ENCODE assay signal across 8 mouse cellular contexts in genomic region chr15:86032811-86033190, GRCm38 (mm10). TPM values are rescaled to one million over a fixed set of nuclear protein-coding genes. Genes with fewer than 3 reads are reported as not detected.
DNase-seq lines count a peak whose midpoint lies in the region; ATAC-seq and TF ChIP-seq lines count a peak whose summit lies in the region.

No protein-coding gene starts in this region.

- no peak overlapping the region for H3K27ac ChIP-seq in left cerebral cortex, adult 2 months
- no peak overlapping the region for H3K27ac ChIP-seq in embryonic facial prominence, embryonic 11.5 days (replicated peaks; ENCODE audit: low read depth, low read length)
- H3K27ac ChIP-seq in hindbrain, postnatal 0 days, result peak overlapping the region; percentile 60; the same call in 1 of the 2 replicates
- H3K27ac ChIP-seq in liver, postnatal 0 days (ENCODE audit: low read depth), result no peak overlapping the region
- H3K27ac ChIP-seq in neural tube, embryonic 13.5 days (replicated peaks), result 0 out of 2 replicates have a peak overlapping the region, but pooled peaks have one; percentile 42

- H3K4me3 ChIP-seq in left cerebral cortex, adult 2 months, result 0 out of 2 replicates have a peak overlapping the region, but pooled peaks have one; percentile 9
- H3K4me3 ChIP-seq in embryonic facial prominence, embryonic 11.5 days (ENCODE audit: low read depth, low read length), result peak overlapping the region; percentile 57
- H3K4me3 ChIP-seq in hindbrain, postnatal 0 days (ENCODE audit: low read length), result peak overlapping the region; percentile 49
- peak overlapping the region; percentile 48 for H3K4me3 ChIP-seq in liver, postnatal 0 days (ENCODE audit: low read depth, low read length)
- H3K4me3 ChIP-seq in neural tube, embryonic 13.5 days, result peak overlapping the region; percentile 46

- peak; percentile 47 for TF ChIP-seq CTCF in left cerebral cortex, adult 2 months (IDR thresholded peaks at IDR 0.05)
- TF ChIP-seq CTCF in hindbrain, postnatal 0 days (IDR thresholded peaks at IDR 0.05; ENCODE audit: low read depth), result peak; percentile 85
- peak; percentile 59 for TF ChIP-seq CTCF in liver, postnatal 0 days (IDR thresholded peaks at IDR 0.05; ENCODE audit: low read depth)

- H3K4me2 ChIP-seq in embryonic facial prominence, embryonic 11.5 days (ENCODE audit: low read depth, low read length), result peak overlapping the region; percentile 93
- peak overlapping the region; percentile 75 for H3K4me2 ChIP-seq in hindbrain, postnatal 0 days (ENCODE audit: low read depth, low read length)
- H3K4me2 ChIP-seq in liver, postnatal 0 days (ENCODE audit: low read depth, low read length), result peak overlapping the region; percentile 72
- peak overlapping the region; percentile 84 for H3K4me2 ChIP-seq in neural tube, embryonic 13.5 days

- H3K9me3 ChIP-seq in embryonic facial prominence, embryonic 11.5 days (replicated peaks; ENCODE audit: control insufficient read depth, low read length), result 0 out of 2 replicates have a peak, but pooled peaks cover 3% of the 10 kb centered on the region
- H3K9me3 ChIP-seq in hindbrain, postnatal 0 days (ENCODE audit: low read length), result 0 out of 2 replicates have a peak, but pooled peaks cover 4% of the 10 kb centered on the region
- H3K9me3 ChIP-seq in liver, postnatal 0 days (ENCODE audit: low read length), result no peaks in the 10 kb centered on the region
- peaks cover 9% of the 10 kb centered on the region; the same call in 1 of the 2 replicates for H3K9me3 ChIP-seq in neural tube, embryonic 13.5 days

- no peak for TF ChIP-seq EP300 in liver, postnatal 0 days (IDR thresholded peaks at IDR 0.05; ENCODE audit: low read depth)

- intact Hi-C loops in left cerebral cortex, adult 2 months (cut with DNase I), result no loop called here
- intact Hi-C loops in left cerebral cortex, postnatal 36 days (cut with DNase I), result loop anchor here (10.0 kb wide), 1 partner anchor 318 kb away; no protein-coding TSS in a partner anchor

- H3K9ac ChIP-seq in embryonic facial prominence, embryonic 11.5 days (replicated peaks; ENCODE audit: low read length), result peak overlapping the region; percentile 40; the same call in 1 of the 2 replicates
- peak overlapping the region; percentile 45; the same call in 1 of the 2 replicates for H3K9ac ChIP-seq in hindbrain, postnatal 0 days (replicated peaks; ENCODE audit: low read length)
- H3K9ac ChIP-seq in liver, postnatal 0 days (replicated peaks), result no peak overlapping the region
- H3K9ac ChIP-seq in neural tube, embryonic 13.5 days, result peak overlapping the region; percentile 65

- 0 out of 2 replicates have a peak, but pooled peaks cover 2% of the 10 kb centered on the region for H3K4me1 ChIP-seq in embryonic facial prominence, embryonic 11.5 days (ENCODE audit: control insufficient read depth, insufficient read depth, low read length)
- no peaks in the 10 kb centered on the region for H3K4me1 ChIP-seq in hindbrain, postnatal 0 days (ENCODE audit: insufficient read depth, low read length)
- H3K4me1 ChIP-seq in liver, postnatal 0 days (ENCODE audit: insufficient read depth), result peaks cover 18% of the 10 kb centered on the region
- peaks cover 54% of the 10 kb centered on the region for H3K4me1 ChIP-seq in neural tube, embryonic 13.5 days (replicated peaks)

- no peaks in the 10 kb centered on the region for H3K36me3 ChIP-seq in embryonic facial prominence, embryonic 11.5 days (replicated peaks; ENCODE audit: control insufficient read depth, insufficient read depth, low read depth, low read length)
- no peaks in the 10 kb centered on the region for H3K36me3 ChIP-seq in hindbrain, postnatal 0 days (ENCODE audit: insufficient read depth, low read length)
- H3K36me3 ChIP-seq in liver, postnatal 0 days (replicated peaks; ENCODE audit: insufficient read depth, low read length), result no peaks in the 10 kb centered on the region
- peaks cover 16% of the 10 kb centered on the region for H3K36me3 ChIP-seq in neural tube, embryonic 13.5 days

- peaks cover 21% of the 10 kb centered on the region for H3K27me3 ChIP-seq in embryonic facial prominence, embryonic 11.5 days (ENCODE audit: control insufficient read depth, insufficient read depth, low read length)
- H3K27me3 ChIP-seq in hindbrain, postnatal 0 days (ENCODE audit: insufficient read depth, low read length), result peaks cover 22% of the 10 kb centered on the region
- peaks cover 42% of the 10 kb centered on the region for H3K27me3 ChIP-seq in liver, postnatal 0 days (ENCODE audit: insufficient read depth, low read length)
- peaks cover 36% of the 10 kb centered on the region for H3K27me3 ChIP-seq in neural tube, embryonic 13.5 days

- peak in 1 of 2 experiments; percentile 20 for DNase-seq in left cerebral cortex, adult 2 months (ENCODE audit: extremely low spot score in 1 of 2, low spot score in 2 of 2)
- DNase-seq in left cerebral cortex, postnatal 36 days (ENCODE audit: low spot score in 2 of 2), result no peak
- peak; percentile 69 for DNase-seq in embryonic facial prominence, embryonic 11.5 days (ENCODE audit: low spot score)
- peak; percentile 80 for DNase-seq in hindbrain, postnatal 0 days (ENCODE audit: low spot score)
- DNase-seq in liver, postnatal 0 days, result peak; percentile 52
- DNase-seq in urinary bladder, postnatal 14 days (ENCODE audit: low spot score), result no peak
- DNase-seq in spleen, adult 18-20 months, result no peak

- no peak for ATAC-seq in embryonic facial prominence, embryonic 11.5 days (replicated peaks; ENCODE audit: insufficient number of reproducible peaks, low FRiP score, low TSS enrichment, low read depth)
- peak; percentile 33; the same call in 1 of the 2 replicates for ATAC-seq in hindbrain, postnatal 0 days
- ATAC-seq in liver, postnatal 0 days, result peak; percentile 22; the same call in 1 of the 2 replicates
- 0 out of 2 replicates have a peak, but pooled peaks have one; percentile 9 for ATAC-seq in neural tube, embryonic 13.5 days (ENCODE audit: low read depth)

- WGBS in embryonic facial prominence, embryonic 11.5 days, result 1% methylated on average over 38 of the region's 38 CpGs
- WGBS in hindbrain, postnatal 0 days, result 1% methylated on average over 37 of the region's 38 CpGs
- WGBS in liver, postnatal 0 days (ENCODE audit: insufficient replicate concordance), result 3% methylated on average over 38 of the region's 38 CpGs
- WGBS in neural tube, embryonic 13.5 days, result 1% methylated on average over 38 of the region's 38 CpGs

RNA-seq across cellular contexts. Expression of gene Celsr1, which starts 0.8 kb away (rescaled TPM):
- total RNA-seq in left cerebral cortex, adult 2 months (2021), result 1 to 10 TPM; 3.7 to 4.6 TPM
- total RNA-seq in left cerebral cortex, postnatal 36 days (2021), result 1 to 10 TPM; 3.4 to 4.3 TPM
- polyA plus RNA-seq in embryonic facial prominence, embryonic 11.5 days (2014; fragmentation: Nextera tagmentation; extraction: Ambion mirVana), result 2.0 and 2.1 TPM in 2 replicates
- 16.4 and 19.4 TPM in 2 replicates for total RNA-seq in hindbrain, postnatal 0 days (2014; rRNA removed)
- 0.98 and 0.99 TPM in 2 replicates for polyA plus RNA-seq in hindbrain, postnatal 0 days (2015; fragmentation: Nextera tagmentation; extraction: Ambion mirVana)
- polyA plus RNA-seq in liver, postnatal 0 days (2015; fragmentation: Nextera tagmentation; extraction: Ambion mirVana), result 0.09 and 0.11 TPM in 2 replicates
- 1.8 TPM in 2 replicates for polyA plus RNA-seq in neural tube, embryonic 13.5 days (2015; fragmentation: Nextera tagmentation; extraction: Ambion mirVana)

RNA-seq across cellular contexts. Expression of gene Gramd4, which starts 24.7 kb away (rescaled TPM):
- total RNA-seq in left cerebral cortex, adult 2 months (2021), result 10 to 100 TPM; 46.2 to 51.7 TPM
- total RNA-seq in left cerebral cortex, postnatal 36 days (2021), result 10 to 100 TPM; 34.9 to 49.4 TPM
- 6.3 and 6.9 TPM in 2 replicates for polyA plus RNA-seq in embryonic facial prominence, embryonic 11.5 days (2014; fragmentation: Nextera tagmentation; extraction: Ambion mirVana)
- total RNA-seq in hindbrain, postnatal 0 days (2014; rRNA removed), result 36.2 and 40.9 TPM in 2 replicates
- 18.6 and 19.0 TPM in 2 replicates for polyA plus RNA-seq in hindbrain, postnatal 0 days (2015; fragmentation: Nextera tagmentation; extraction: Ambion mirVana)
- polyA plus RNA-seq in liver, postnatal 0 days (2015; fragmentation: Nextera tagmentation; extraction: Ambion mirVana), result 3.2 and 3.7 TPM in 2 replicates
- 32.5 TPM in 2 replicates for polyA plus RNA-seq in neural tube, embryonic 13.5 days (2015; fragmentation: Nextera tagmentation; extraction: Ambion mirVana)

Comparison
In these comparisons a context has a peak if more than half of its experiments do, and no peak if none do; other contexts are left out.
1. DNase-seq: peak in embryonic facial prominence, embryonic 11.5 days (single experiment), hindbrain, postnatal 0 days (single experiment) and liver, postnatal 0 days (single experiment); none in left cerebral cortex, postnatal 36 days (0 of 2), urinary bladder, postnatal 14 days (single experiment) and spleen, adult 18-20 months (0 of 2).
2. H3K27ac ChIP-seq: peak in hindbrain, postnatal 0 days (single experiment) and neural tube, embryonic 13.5 days (single experiment); none in left cerebral cortex, adult 2 months (single experiment), embryonic facial prominence, embryonic 11.5 days (single experiment) and liver, postnatal 0 days (single experiment).
3. Peak in every context shown above with its lines, with median percentiles within 50 percentile points of each other: H3K4me3 ChIP-seq, CTCF ChIP-seq and H3K4me2 ChIP-seq.